Mouse (Mus musculus) midbrain, embryonic 13.5 days (tissue): Measurements from ENCODE around the gene Spata31d1b. TPM values are rescaled to one million over a fixed set of nuclear protein-coding genes. Genes with fewer than 3 reads are reported as not detected.
"Not testable (repeated sequence)": the region's sequence is repeated elsewhere in the genome, so short reads cannot be mapped to it uniquely, and the experiment has no call there.

ENCODE experiments used
- ATAC-seq: fragments of 200-750 bp; cut with Nextera tagmentation; 2 replicates; pipeline ENCODE4 v1.8.0; 2017; ENCODE audit warnings: mild to moderate bottlenecking, moderate TSS enrichment, moderate library complexity
- H3K27ac ChIP-seq: fragments of 300-500 bp; sonication (generic); 2 replicates; pipeline ENCODE4 v1.5.1; 2015; ENCODE audit warnings: inconsistent platforms, mild to moderate bottlenecking, moderate library complexity
- H3K27me3 ChIP-seq: fragments of 300-500 bp; sonication (generic); 2 replicates; pipeline ENCODE4 v1.6.1; 2015; ENCODE audit warnings: mild to moderate bottlenecking, inconsistent platforms
- H3K36me3 ChIP-seq: fragments of 300-500 bp; sonication (generic); 2 replicates; pipeline ENCODE4 v1.6.1; 2015; ENCODE audit warnings: mild to moderate bottlenecking, inconsistent platforms
- H3K4me1 ChIP-seq: fragments of 300-500 bp; sonication (generic); replicated peaks from 2 replicates; pipeline ENCODE4 v1.6.1; 2015; ENCODE audit warnings: inconsistent platforms
- H3K4me2 ChIP-seq: fragments of 300-500 bp; sonication (generic); replicated peaks from 2 replicates; pipeline ENCODE4 v1.6.1; 2015; ENCODE audit warnings: moderate library complexity, mild to moderate bottlenecking, inconsistent platforms
- H3K4me3 ChIP-seq: fragments of 300-500 bp; sonication (generic); replicated peaks from 2 replicates; pipeline ENCODE4 v1.5.1; 2015; ENCODE audit warnings: mild to moderate bottlenecking, inconsistent platforms
- H3K9ac ChIP-seq: fragments of 300-500 bp; sonication (generic); replicated peaks from 2 replicates; pipeline ENCODE4 v1.6.1; 2015; ENCODE audit warnings: mild to moderate bottlenecking, inconsistent platforms
- H3K9me3 ChIP-seq: fragments of 300-500 bp; sonication (generic); 2 replicates; pipeline ENCODE4 v1.6.1; 2016; ENCODE audit warnings: mild to moderate bottlenecking, inconsistent platforms
- WGBS: fragments of 180-500 bp; shearing (Covaris S2); methylation state at CpG from one replicate; pipeline ENCODE4 v1.1.7; 2015; 5-methylcytosine and 5-hydroxymethylcytosine counted together
- polyA plus RNA-seq: library from polyadenylated mRNA; unstranded; fragments of >200 nt; fragmentation: Nextera tagmentation; extraction: Ambion mirVana; gene quantifications from 2 replicates; pipeline ENCODE4 v1.2.1, GENCODE M21; 2015

The Spata31d1b gene
- polyA plus RNA-seq, 1 experiment from 2014 or later, result not detected

GRCm38 (mm10) chr13:59699131-59699530 lies 13.0 kb upstream of the Spata31d1b start:
- Histone ChIP-seq H3K9me3 (no peaks in the 10 kb centered on the region), H3K4me3 (no peak overlapping the region), H3K4me1 (no peaks in the 10 kb centered on the region; the same call in 1 of the 2 replicates), H3K27ac (no peak overlapping the region), H3K27me3 (no peaks in the 10 kb centered on the region), H3K9ac (no peak overlapping the region), H3K4me2 (no peak overlapping the region), H3K36me3 (no peaks in the 10 kb centered on the region)
- ATAC-seq, result no peak
- WGBS, result 95% methylated on average over 8 of the region's 8 CpGs

- H3K4me2 ChIP-seq, H3K9me3 ChIP-seq, H3K36me3 ChIP-seq, H3K9ac ChIP-seq, H3K27me3 ChIP-seq, H3K27ac ChIP-seq, ATAC-seq, H3K4me1 ChIP-seq, H3K4me3 ChIP-seq: not testable (repeated sequence)
- WGBS, result 64% methylated on average over 1 of the region's 1 CpGs
Measured at GRCm38 (mm10) chr13:59700137-59700536, 11.9 kb upstream of the Spata31d1b start.

DNA sequence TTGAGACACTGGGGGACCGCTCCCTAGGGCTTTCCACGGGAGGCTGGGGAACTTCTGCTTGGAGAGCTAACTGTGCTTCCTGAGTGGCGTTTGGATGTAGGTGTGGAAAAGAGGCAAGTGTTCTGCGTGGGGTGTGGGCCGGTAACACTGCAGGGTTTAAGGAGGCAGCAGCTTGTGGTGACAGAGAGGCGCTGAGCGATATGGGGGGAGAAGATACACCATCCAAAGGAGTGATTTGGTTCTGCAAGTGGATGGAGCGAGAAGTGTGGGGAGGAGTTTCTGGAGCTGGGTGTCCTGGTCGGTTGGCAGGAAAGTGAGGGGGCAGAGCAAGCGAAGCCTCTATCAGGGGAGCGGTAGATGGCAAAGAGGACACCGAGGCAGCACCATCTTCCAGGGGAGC lies 8.6 kb upstream of the Spata31d1b start:
- Histone ChIP-seq H3K9ac (no peak overlapping the region), H3K27me3 (no peaks in the 10 kb centered on the region), H3K4me1 (peaks cover 7% of the 10 kb centered on the region; the same call in 1 of the 2 replicates), H3K27ac (no peak overlapping the region), H3K4me3 (no peak overlapping the region), H3K36me3 (no peaks in the 10 kb centered on the region), H3K4me2 (no peak overlapping the region), H3K9me3 (no peaks in the 10 kb centered on the region)
- no peak for ATAC-seq
- WGBS, result 89% methylated on average over 12 of the region's 12 CpGs

GRCm38 (mm10) chr13:59704562-59704961 lies 7.5 kb upstream of the Spata31d1b start:
- no peak overlapping the region for H3K9ac ChIP-seq
- H3K27me3 ChIP-seq, result no peaks in the 10 kb centered on the region
- H3K4me3 ChIP-seq, result no peak overlapping the region
- peak; percentile 53; the same call in 1 of the 2 replicates for ATAC-seq
- no peaks in the 10 kb centered on the region for H3K36me3 ChIP-seq
- H3K4me1 ChIP-seq, result peaks cover 7% of the 10 kb centered on the region; the same call in 1 of the 2 replicates
- H3K27ac ChIP-seq, result no peak overlapping the region
- H3K9me3 ChIP-seq, result no peaks in the 10 kb centered on the region
- H3K4me2 ChIP-seq, result 0 out of 2 replicates have a peak overlapping the region, but pooled peaks have one; percentile 1
- WGBS, result 53% methylated on average over 12 of the region's 12 CpGs

DNA sequence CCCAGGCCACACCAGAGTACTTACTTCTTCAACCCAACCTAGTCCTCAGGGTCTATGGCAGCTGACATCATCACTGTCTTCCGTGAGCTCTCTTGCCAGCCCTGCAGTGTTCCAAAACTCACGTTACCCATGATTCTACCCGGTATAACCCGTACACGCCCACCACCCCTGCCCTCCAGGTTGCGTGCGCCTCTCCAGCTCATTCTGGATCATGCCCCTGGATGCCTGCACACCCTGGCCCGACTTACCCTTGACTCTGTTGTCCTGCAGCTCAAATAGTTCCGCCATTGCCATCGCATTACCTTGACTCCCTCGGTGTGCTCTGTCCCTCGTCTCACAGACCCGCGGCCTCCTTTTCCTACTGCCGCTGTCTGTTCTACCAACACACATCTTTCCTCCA lies 1.9 kb upstream of the Spata31d1b start, which contains the start of gene Spata31d1a:
Gene Spata31d1a (minus strand): TSS at position 101 of the 400 bp plus-strand sequence.
- Histone ChIP-seq H3K4me3 (no peak within 1 kb of the TSS), H3K9me3 (no peaks in the 10 kb centered on the region), H3K36me3 (no peaks in the 10 kb centered on the region), H3K27me3 (0 out of 2 replicates have a peak, but pooled peaks cover 7% of the 10 kb centered on the region), H3K9ac (no peak within 1 kb of the TSS), H3K4me1 (no peaks in the 10 kb centered on the region), H3K4me2 (no peak within 1 kb of the TSS), H3K27ac (no peak within 1 kb of the TSS)
- no peak for ATAC-seq
- 94% methylated on average over 15 of the region's 15 CpGs for WGBS

- no peak for ATAC-seq
- 34% methylated on average over 3 of the region's 3 CpGs for WGBS
Measured at GRCm38 (mm10) chr13:59713710-59714109, 1.6 kb downstream of the Spata31d1b start.

DNA sequence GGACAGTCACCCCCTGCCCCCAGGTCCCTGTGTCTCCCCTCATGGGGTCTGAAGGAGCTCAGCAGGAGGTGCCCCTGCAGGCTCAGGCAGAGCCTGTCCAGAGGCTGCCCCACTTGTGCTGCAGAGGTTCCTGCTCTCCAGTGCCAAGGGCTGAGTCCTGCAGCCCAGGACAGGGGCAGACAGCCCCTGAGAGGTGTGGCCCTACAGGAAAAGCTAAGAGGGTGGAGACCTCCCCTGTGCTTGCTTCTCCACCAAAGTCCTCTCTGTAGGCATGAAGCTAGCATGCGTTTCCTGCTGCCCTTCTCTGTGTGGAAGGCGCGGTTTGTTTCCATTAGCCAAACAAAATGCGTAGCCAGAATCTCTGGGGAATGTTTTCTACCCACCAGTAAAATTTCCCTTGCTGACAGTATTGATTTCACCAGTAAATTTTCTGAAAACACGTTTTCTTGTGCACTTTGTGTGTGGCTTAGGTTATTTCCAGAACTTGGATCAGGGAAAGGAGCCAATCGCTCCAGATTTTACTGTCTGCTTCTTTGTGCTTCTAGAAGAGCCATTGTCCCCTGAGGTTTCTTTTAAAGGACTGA lies 6.9 kb downstream of the Spata31d1b start:
- ATAC-seq, H3K27me3 ChIP-seq, H3K9me3 ChIP-seq, H3K27ac ChIP-seq, H3K9ac ChIP-seq, H3K4me2 ChIP-seq, H3K36me3 ChIP-seq, H3K4me1 ChIP-seq, H3K4me3 ChIP-seq: not testable (repeated sequence)
- 48% methylated on average over 6 of the region's 6 CpGs for WGBS

More at GRCm38 (mm10) chr13:59713710-59714109, 1.6 kb downstream of the Spata31d1b start:
- Histone ChIP-seq H3K9me3 (no peaks in the 10 kb centered on the region), H3K27me3 (0 out of 2 replicates have a peak, but pooled peaks cover 7% of the 10 kb centered on the region), H3K4me3 (no peak overlapping the region), H3K27ac (no peak overlapping the region), H3K4me2 (no peak overlapping the region), H3K4me1 (no peaks in the 10 kb centered on the region), H3K9ac (no peak overlapping the region), H3K36me3 (no peaks in the 10 kb centered on the region)

DNA sequence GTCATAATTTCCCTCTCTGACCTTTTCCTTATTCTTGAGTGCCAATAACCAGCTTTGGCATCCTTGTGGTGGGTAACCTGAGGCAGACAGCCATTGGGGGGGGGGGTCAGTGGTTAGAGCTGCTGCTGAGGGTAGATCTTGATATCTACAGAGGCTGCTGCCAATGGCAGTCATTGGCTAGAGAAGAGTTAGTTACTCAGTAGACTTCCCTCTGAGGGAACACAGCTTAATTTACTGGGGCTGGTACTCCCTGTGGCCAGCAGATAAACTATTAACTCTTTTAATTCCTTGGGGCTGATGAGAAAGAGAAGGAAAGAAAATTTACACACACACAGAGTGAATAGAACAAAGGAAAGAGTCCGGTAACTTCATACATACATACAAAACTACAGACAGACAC lies 7.4 kb downstream of the Spata31d1b start:
- ATAC-seq, result no peak
- no peak overlapping the region for H3K4me3 ChIP-seq
- no peak overlapping the region for H3K9ac ChIP-seq
- 0 out of 2 replicates have a peak, but pooled peaks cover 6% of the 10 kb centered on the region for H3K4me1 ChIP-seq
- no peaks in the 10 kb centered on the region for H3K9me3 ChIP-seq
- no peak overlapping the region for H3K4me2 ChIP-seq
- WGBS, result 87% methylated on average over 1 of the region's 1 CpGs
- H3K36me3 ChIP-seq, result no peaks in the 10 kb centered on the region
- no peak overlapping the region for H3K27ac ChIP-seq
- H3K27me3 ChIP-seq, result 0 out of 2 replicates have a peak, but pooled peaks cover under 1% of the 10 kb centered on the region

DNA sequence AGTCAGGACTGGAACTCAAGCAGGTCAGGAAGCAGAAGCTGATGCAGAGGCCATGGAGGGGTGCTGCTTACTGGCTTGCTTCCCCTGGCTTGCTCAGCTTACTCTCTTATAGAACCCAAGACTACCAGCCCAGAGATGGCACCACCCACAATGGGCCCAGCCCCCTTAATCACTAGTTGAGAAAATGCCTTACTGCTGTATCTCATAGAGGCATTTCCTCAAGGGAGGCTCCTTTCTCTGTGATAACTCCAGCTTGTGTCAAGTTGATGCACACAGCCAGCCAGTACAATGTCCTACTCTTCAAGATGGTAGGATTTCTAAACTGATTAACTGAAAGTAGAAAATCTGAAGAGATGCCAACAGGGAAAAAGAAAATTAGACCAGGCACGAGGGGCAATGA lies 10.0 kb downstream of the Spata31d1b start:
- not testable (repeated sequence) for H3K4me2 ChIP-seq, H3K9me3 ChIP-seq, H3K27me3 ChIP-seq, ATAC-seq, H3K4me3 ChIP-seq, H3K9ac ChIP-seq, H3K27ac ChIP-seq, H3K36me3 ChIP-seq
- peaks cover 13% of the 10 kb centered on the region for H3K4me1 ChIP-seq
- 85% methylated on average over 1 of the region's 1 CpGs for WGBS

- H3K27me3 ChIP-seq, result peaks cover 9% of the 10 kb centered on the region
- H3K36me3 ChIP-seq, result no peaks in the 10 kb centered on the region
- peaks cover 8% of the 10 kb centered on the region for H3K4me1 ChIP-seq
- 37% methylated on average over 29 of the region's 29 CpGs for WGBS
- peak overlapping the region; percentile 19; the same call in 1 of the 2 replicates for H3K9ac ChIP-seq
- H3K4me3 ChIP-seq, result no peak overlapping the region
- H3K9me3 ChIP-seq, result no peaks in the 10 kb centered on the region
- ATAC-seq, result no peak
- H3K4me2 ChIP-seq, result peak overlapping the region; percentile 39
- no peak overlapping the region for H3K27ac ChIP-seq
Measured at GRCm38 (mm10) chr13:59726139-59726867, 14.2 kb downstream of the Spata31d1b start.

- Histone ChIP-seq H3K4me3 (no peak overlapping the region), H3K27ac (no peak overlapping the region), H3K36me3 (no peaks in the 10 kb centered on the region), H3K9ac (no peak overlapping the region), H3K4me1 (peaks cover 8% of the 10 kb centered on the region), H3K27me3 (peaks cover 9% of the 10 kb centered on the region), H3K4me2 (no peak overlapping the region), H3K9me3 (no peaks in the 10 kb centered on the region)
- 24% methylated on average over 7 of the region's 7 CpGs for WGBS
- peak; percentile 90 for ATAC-seq
Measured at GRCm38 (mm10) chr13:59728378-59729093, 16.5 kb downstream of the Spata31d1b start.

DNA sequence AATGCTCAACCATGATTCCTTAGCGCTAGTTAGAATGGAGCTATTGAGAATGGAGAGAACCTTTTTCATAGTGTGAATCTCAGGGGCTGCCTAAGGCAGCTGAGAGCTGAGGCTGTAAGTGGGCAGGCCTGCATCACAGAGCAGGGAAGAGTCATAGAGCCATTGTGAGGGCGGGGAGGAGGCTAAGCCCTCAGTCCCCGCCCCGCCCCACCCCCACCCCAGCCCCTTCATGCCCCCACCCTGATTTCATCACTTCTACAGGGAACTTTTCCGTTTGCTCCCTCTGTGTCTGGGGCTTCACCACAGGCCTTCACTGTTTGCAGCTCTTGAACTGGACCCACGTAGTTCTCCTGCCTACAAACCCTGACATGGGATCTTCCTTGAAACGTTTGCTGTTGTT lies 19.6 kb downstream of the Spata31d1b start, which contains the start of gene Spata31d1d:
Gene Spata31d1d (minus strand): TSS at position 101 of the 400 bp plus-strand sequence.
- ATAC-seq, result no peak
- Histone ChIP-seq H3K9me3 (no peaks in the 10 kb centered on the region), H3K27me3 (peaks cover 6% of the 10 kb centered on the region; the same call in 1 of the 2 replicates), H3K27ac (no peak within 1 kb of the TSS), H3K9ac (no peak within 1 kb of the TSS), H3K4me1 (0 out of 2 replicates have a peak, but pooled peaks cover under 1% of the 10 kb centered on the region), H3K4me2 (no peak within 1 kb of the TSS), H3K4me3 (no peak within 1 kb of the TSS), H3K36me3 (no peaks in the 10 kb centered on the region)
- 37% methylated on average over 7 of the region's 7 CpGs for WGBS
